In the genomic region with DNA sequence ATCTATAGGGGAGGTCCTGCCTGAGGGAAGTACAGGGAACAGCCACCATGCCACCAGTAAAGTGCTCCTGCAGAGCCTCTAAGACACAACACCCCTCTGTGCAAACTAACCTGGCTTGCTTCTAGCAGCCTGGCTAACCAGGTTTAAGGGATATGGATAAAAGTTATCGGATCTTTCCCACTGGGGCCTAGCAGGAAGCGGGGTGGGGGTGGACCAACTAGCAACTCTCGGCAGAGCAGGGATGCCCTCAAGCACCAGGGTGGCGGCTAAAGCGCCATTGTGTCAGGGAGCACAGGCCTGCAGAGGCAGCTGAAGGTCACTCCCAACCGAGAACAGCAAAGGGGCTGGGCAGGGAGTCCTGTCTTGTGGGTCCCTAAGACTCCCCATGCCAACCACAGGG, we compare ENCODE assay signal across 17 mouse cellular contexts.
"Had no signal": no experiment of that assay in that cellular context is flagged by ENCODE, and none has a peak within 500 bp of the region (broad histone marks: within the 10 kb centered on the region; RNA-seq: fewer than 3 reads in every experiment).

No protein-coding gene starts in this region.

- H3K4me2 ChIP-seq: limb, embryonic 15.5 days; liver, embryonic 12.5 days; lung, embryonic 14.5 days; midbrain, embryonic 12.5 days; neural tube, embryonic 13.5 days; stomach, embryonic 15.5 days had no signal

- DNase-seq: kidney, adult 2 months; kidney, postnatal 10 days; kidney, postnatal 4 days; left cerebral cortex, postnatal 4 days; lung, embryonic 14.5 days; lung, postnatal 14 days; retina, postnatal 1 day; right cerebral cortex, postnatal 14 days; thymus, adult 18-20 months; thymus, postnatal 14 days had no signal

- H3K9ac ChIP-seq: limb, embryonic 15.5 days; liver, embryonic 12.5 days; lung, embryonic 14.5 days; midbrain, embryonic 12.5 days; neural tube, embryonic 13.5 days; stomach, embryonic 15.5 days had no signal

- ATAC-seq: liver, embryonic 12.5 days; midbrain, embryonic 16.5 days had no signal

- H3K4me3 ChIP-seq: layer of hippocampus, adult 2 months; limb, embryonic 15.5 days; liver, embryonic 12.5 days; midbrain, embryonic 12.5 days; neural tube, embryonic 13.5 days; stomach, embryonic 15.5 days had no signal

- H3K9me3 ChIP-seq: limb, embryonic 15.5 days; liver, embryonic 12.5 days; midbrain, embryonic 12.5 days; neural tube, embryonic 13.5 days; stomach, embryonic 15.5 days had no signal

- H3K27me3 ChIP-seq: limb, embryonic 15.5 days; liver, embryonic 12.5 days; midbrain, embryonic 12.5 days; neural tube, embryonic 13.5 days; stomach, embryonic 15.5 days had no signal

- H3K27ac ChIP-seq: layer of hippocampus, adult 2 months; limb, embryonic 15.5 days; liver, embryonic 12.5 days; midbrain, embryonic 12.5 days; neural tube, embryonic 13.5 days; stomach, embryonic 15.5 days had no signal
